Mouse (Mus musculus) lung, postnatal 0 days (tissue): ENCODE measurements around the gene Rhd.
"Not testable (repeated sequence)": the region's sequence is repeated elsewhere in the genome, so short reads cannot be mapped to it uniquely, and the experiment has no call there.

Source experiments
- CTCF ChIP-seq: IDR thresholded peaks from 2 replicates; pipeline ENCODE4 v1.5.1; 2016; ENCODE audit warnings: antibody characterized with exemption, mild to moderate bottlenecking
- EP300 ChIP-seq: IDR thresholded peaks from 2 replicates; pipeline ENCODE4 v1.6.1; 2016; ENCODE audit warnings: antibody characterized with exemption, mild to moderate bottlenecking, control low read depth

DNA sequence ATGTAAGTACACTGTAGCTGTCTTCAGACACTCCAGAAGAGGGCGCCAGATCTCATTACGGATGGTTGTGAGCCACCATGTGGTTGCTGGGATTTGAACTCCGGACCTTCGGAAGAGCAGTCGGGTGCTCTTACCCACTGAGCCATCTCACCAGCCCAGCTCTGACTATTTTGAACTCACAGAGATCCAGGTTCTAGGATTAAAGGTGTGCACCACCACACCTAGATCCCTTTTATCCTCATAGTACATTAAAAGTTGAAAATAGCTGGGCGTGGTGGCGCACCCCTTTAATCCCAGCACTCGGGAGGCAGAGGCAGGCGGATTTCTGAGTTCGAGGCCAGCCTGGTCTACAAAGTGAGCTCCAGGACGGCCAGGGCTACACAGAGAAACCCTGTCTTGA lies 38.5 kb upstream of the Rhd start:
- TF ChIP-seq CTCF, EP300: not testable (repeated sequence)
